Mouse (Mus musculus) thymus, postnatal 0 days (tissue): ENCODE measurements at regions not wholly inside any gene's neighbourhood (a gene's known extent, or its start where the extent isn't known, plus 50 kb on each side); places are given as distances from the start of the nearest gene placed in this dataset.

ENCODE experiments used
- DNase-seq: peaks from one replicate; pipeline ENCODE4 v3.0.0-alpha.2; 2015; ENCODE audit warnings: low spot score

GRCm38 (mm10) chr8:34571736-34572135 is 460.2 kb upstream of the Gm10131 start:
- no peak for DNase-seq

DNA sequence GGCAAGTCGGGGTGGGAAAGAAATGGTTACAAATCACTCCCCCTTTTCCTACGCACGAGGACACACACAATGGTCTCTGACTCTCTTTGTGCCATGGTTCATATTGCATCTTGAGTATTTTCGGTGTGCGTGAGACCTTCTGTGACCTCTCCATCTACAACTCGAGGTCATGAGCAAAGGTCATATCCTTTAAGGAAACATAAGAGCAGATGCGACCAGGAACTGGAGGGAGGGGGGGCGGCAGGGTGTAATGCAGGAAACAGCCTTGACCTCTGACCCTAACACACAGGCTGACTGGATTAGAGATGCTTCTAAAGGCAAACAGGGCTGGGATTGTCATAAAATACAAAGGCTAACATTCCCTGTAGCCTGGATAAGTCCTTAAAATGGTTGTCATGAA is 450.7 kb upstream of the Gm10131 start:
- no peak for DNase-seq

GRCm38 (mm10) chr8:34549786-34550185 is 438.2 kb upstream of the Gm10131 start:
- DNase-seq, result no peak

- DNase-seq, result peak; percentile 47
Observed at GRCm38 (mm10) chr8:34546815-34547214, 435.3 kb upstream of the Gm10131 start.

- no peak for DNase-seq
Observed at GRCm38 (mm10) chr8:34542361-34543038, 431.0 kb upstream of the Gm10131 start.

GRCm38 (mm10) chr8:34539232-34539631 is 427.7 kb upstream of the Gm10131 start:
- DNase-seq, result no peak

DNA sequence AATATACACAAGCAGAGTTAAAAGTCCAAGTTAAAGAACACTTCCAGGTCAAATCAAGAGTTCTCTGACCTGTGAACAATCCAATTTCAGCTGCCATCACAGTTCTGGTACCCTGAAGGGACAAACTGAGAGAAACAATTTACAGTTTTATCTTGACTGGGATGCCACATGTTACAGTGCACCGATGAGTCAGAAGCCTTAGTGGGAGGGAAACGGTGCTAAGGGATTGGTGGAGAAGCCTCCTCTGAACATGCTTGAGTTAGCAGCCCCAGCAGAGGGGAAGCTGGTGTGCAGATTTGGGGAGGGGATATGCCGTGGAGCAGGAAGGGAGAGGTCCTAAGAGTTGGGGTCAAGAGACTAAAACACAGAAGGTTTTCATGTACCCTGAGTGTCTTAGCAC is 423.9 kb upstream of the Gm10131 start:
- DNase-seq, result no peak

- DNase-seq, result no peak
Observed at GRCm38 (mm10) chr8:34533421-34533820, 421.9 kb upstream of the Gm10131 start.

DNA sequence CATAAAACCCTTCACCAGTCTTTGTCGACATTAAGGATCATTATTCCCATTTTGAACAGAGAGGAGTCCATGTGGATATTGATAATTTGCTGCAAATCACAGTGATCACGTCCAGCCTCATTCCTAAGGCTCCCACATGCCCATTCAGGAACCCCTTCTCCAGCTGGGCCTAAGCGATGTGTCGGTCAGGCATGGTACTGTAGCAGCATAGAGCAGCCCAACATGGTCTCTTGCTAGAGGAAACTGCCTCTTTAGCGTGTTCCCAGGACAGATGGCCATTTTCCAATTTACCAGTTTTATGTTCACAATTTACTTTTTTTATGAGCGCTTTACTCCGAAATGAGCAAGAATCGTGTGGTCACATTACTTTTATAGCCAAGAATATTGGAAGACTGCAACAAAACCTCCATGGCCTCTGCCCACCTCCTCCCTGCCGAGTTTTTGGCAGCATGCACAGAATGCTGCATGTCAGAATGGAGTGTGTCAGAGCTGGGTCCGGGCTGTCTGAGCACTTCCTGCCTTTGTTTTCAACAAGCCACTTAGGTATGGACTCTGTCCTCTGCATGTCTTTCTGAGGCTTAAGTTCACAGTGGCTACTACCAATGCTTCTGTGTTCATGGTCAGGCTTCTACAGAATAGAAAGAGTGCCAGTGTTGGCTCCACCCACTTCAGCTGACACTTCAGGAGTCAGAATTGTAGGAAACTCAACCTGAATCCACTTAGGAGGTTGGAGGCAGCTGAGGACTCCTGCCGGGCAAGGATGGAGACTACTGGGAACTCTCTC is 419.6 kb upstream of the Gm10131 start:
- no peak for DNase-seq

DNA sequence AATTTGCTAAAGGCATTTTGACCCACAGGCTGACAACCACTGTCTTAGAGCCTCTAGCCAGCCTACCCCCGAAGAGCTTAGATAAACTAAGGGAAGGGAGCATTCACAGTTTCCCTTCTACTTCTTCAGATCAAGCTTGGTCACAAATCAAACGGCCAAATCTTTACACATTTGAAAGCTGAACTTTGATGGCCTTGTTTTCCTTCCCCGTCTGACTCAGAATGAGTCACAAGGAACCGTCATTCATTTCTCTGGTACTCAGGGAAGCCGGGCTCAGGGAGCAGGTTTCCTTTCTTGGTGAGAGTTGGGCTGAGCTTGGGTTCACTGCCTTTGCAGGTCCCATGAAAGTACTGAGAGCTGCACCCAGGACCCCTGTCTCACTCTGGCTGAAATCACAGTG is 418.5 kb upstream of the Gm10131 start:
- no peak for DNase-seq

- no peak for DNase-seq
Observed at GRCm38 (mm10) chr8:34529452-34529851, 417.9 kb upstream of the Gm10131 start.

DNA sequence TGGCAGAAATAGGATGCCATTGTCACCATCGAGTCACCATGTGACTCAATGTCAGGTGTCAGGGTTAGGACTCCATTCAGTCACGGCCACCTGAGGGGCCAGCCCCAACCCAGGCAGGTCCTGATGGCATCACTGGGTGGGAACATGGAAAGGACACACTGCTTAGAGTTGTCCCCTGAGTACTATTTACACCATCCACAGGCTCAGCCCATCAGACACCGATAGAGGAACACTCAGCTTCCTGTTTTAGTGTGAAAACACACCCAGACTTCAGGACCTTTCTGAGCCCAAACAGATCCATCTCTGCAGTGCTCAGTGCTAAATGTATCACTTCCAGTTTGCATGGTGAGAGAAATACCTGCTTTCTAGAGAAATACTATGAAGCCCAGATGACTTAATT is 416.7 kb upstream of the Gm10131 start:
- no peak for DNase-seq

- no peak for DNase-seq
Observed at GRCm38 (mm10) chr8:34525231-34525630, 413.7 kb upstream of the Gm10131 start.

GRCm38 (mm10) chr8:34523849-34524248 is 412.3 kb upstream of the Gm10131 start:
- no peak for DNase-seq

DNA sequence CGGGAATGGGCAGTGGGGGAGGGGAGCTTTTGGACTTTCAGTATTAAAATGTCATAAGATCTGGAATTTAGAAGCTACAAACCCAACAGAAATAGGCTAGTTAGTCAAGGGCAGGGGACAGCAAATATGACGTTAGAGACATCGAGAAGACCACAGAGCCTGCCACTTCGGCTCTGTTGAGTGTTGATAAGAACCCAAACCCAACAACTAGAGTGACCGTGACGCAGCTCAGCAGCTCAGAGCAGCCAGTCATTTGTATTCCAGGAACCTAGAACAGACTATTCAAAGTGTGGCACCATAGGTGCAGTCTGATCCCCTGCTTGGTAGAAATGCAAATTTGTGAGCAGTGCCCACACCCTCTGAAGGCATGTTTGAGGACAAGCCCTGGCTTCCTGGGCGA is 409.8 kb upstream of the Gm10131 start:
- no peak for DNase-seq

- DNase-seq, result no peak
Observed at GRCm38 (mm10) chr8:34520664-34521063, 409.1 kb upstream of the Gm10131 start.

GRCm38 (mm10) chr8:34513459-34514090 is 402.0 kb upstream of the Gm10131 start:
- no peak for DNase-seq

GRCm38 (mm10) chr8:34505829-34506555 is 394.5 kb upstream of the Gm10131 start:
- no peak for DNase-seq

DNA sequence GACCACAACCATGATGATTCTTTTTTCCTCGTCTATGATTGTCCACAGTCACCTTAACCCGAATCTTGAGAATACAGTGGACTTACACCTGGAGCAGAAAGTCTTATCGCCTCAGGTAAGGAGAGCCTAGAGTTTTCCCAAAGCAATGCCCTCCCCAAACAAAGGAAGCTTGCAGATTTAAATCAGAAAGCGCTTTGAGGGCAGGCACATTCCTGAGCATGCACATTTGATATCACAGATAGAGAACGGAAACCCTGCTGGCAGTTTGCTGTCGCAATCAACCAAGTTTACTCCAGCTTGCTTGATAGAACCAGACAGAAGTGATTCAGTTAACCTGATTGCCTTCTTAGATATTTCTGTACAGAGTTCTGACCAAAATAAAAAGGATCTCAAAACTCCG is 393.6 kb upstream of the Gm10131 start:
- DNase-seq, result no peak

DNA sequence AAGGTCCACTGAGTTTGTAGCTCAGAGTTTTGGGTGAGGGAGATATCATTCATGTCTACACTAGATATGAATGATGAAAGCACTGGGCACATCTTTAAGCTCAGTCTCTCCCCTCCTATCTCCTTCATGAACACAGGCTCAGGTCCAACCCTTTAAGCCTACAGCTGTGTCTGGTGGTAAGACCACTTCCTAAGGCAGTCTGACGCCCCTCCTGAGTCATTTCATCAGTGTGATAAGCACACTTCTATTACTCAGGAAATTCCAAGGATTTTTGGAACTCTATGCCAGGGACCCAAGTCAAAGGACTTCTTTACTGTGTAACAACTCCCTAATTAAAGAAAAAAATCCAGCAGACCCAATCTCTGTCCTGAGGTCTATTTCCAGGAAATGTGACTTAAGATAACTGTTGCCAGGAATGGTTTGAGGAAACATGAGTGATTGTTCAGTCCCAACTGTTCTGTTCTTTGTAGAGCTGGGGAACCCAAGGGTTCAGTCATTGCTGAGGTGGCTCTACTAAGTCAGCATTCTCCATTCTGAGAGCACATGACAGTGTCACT is 391.1 kb upstream of the Gm10131 start:
- no peak for DNase-seq

GRCm38 (mm10) chr8:34499196-34499595 is 387.7 kb upstream of the Gm10131 start:
- no peak for DNase-seq

DNA sequence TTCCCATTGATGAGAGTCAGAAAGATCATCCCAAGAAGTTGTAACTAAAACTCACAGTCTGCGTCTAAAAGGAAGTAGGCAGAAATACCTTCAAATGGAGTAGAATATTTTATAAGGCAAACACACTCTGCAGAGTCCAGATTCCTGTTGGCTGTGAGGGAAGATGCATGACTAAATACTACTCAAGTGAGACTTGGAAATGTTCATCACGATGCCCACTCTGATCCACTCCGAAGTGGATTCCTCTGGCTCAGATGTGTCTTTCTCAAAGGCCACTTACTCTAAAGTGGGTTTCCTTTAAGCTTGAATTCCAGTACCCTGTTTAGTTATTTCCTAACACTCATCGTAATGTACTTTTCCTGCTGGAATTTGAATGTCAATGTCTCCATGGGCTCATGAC is 385.2 kb upstream of the Gm10131 start:
- no peak for DNase-seq
